Mouse (Mus musculus) liver (tissue): ENCODE measurements around the gene Ntan1.

Experiments used
- DNase-seq: peaks from one replicate; pipeline ENCODE4 v3.0.0-alpha.2; 2020; ENCODE audit warnings: mixed read lengths

Gene Ntan1

GRCm38 (mm10) chr16:13834382-13834781 is 15.7 kb downstream of the Ntan1 start:
- no peak for DNase-seq

GRCm38 (mm10) chr16:13840056-13840455 is 21.4 kb downstream of the Ntan1 start:
- DNase-seq = no peak

GRCm38 (mm10) chr16:13840956-13841355 is 22.3 kb downstream of the Ntan1 start:
- no peak for DNase-seq

GRCm38 (mm10) chr16:13845031-13845430 is 26.4 kb downstream of the Ntan1 start:
- DNase-seq = no peak

- DNase-seq = no peak
Observed at GRCm38 (mm10) chr16:13846675-13847074, 28.0 kb downstream of the Ntan1 start.

GRCm38 (mm10) chr16:13848310-13848709 is 29.7 kb downstream of the Ntan1 start:
- DNase-seq = no peak

- DNase-seq = no peak
Observed at GRCm38 (mm10) chr16:13851446-13851845, 32.8 kb downstream of the Ntan1 start.

DNA sequence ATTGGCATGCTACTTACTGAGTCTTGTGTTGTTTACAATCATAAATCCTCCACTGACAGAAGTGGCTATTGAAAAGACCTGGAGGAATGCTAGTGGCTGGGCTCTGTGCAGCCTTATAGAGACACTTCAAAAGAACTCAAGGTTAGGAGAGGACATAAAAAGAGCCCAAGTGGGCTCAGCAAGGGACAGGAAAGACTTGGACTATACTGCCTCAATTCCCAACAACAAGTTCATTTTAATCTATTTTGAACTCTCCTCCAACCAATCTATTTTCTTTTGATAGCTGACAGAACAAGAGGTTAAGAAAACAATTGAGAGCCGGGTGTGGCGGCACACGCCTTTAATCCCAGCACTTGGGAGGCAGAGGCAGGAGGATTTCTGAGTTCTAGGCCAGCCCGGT is 35.2 kb downstream of the Ntan1 start:
- no peak for DNase-seq

GRCm38 (mm10) chr16:13866076-13866475 is 47.4 kb downstream of the Ntan1 start:
- DNase-seq = peak; percentile 6

GRCm38 (mm10) chr16:13866616-13867015 is 48.0 kb downstream of the Ntan1 start:
- DNase-seq = no peak

DNA sequence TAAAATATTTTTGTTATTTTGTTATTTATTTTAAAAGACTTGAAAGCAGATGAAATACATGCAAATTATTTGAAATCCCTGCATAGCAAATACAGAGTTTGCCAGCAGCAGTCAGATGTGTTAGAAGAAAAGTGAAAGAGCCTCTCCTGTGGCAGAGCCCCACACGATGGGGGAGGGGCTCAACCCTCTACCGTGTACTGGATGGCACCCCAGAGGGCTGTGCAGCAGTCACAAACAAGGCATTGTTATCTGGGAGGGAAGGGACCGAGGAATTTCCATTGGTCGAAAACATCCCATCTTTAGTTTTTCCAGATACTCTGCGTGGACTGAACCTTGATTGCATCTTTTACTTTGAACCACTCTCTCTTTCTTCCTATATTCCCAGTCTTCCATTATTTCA is 48.8 kb downstream of the Ntan1 start:
- DNase-seq = peak; percentile 17

- DNase-seq = peak; percentile 8
Observed at GRCm38 (mm10) chr16:13867910-13868514, 49.4 kb downstream of the Ntan1 start.

DNA sequence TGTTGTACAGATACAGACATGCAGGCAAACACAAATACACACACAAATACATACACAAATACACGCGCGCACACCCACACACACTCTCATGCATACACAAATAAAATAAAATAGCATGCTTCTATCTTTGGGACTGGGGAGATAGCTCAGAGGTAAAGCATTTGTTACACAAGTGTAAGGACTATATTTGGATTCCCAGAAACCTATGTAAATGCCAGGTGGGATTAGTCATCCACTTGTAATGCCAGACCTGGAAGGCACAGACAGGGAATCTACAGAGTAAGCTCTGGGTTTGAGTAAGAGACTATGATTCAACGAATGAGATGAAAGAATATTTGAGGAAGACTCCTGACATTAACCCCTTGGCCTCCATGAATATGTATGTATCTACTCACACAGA is 56.8 kb downstream of the Ntan1 start:
- DNase-seq = no peak

DNA sequence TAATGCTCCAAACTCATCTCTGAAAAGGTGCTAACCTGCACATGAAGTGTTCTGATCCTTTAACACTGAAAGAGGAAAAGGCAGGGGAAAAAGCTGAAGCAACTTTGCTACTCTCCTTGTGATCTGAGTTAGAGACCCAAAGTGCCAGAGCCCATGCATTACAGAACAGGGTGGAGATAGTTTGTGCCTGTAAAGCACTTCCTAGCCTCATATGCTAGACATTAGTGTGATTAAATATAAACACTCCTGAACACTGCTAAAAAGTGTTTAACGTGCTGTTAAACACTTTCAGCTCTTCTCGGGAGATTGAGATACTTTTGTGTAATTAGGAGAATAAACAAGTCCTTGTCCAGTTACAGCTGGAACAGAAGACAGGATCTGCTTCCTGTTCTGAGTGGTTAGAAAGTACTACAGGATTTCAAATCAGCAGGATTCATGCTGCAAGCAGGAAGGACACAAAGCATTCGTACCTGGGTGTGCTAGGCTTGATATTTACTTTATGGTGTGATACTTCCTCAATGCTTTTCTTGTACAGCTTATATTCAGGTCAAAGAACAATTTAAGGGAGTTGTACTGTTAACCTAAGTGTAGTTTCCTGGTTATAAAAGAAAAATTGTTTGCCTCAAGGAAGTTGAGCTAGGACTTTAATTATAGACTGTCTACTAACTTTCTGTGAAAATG is 64.6 kb downstream of the Ntan1 start:
- no peak for DNase-seq
